Mouse (Mus musculus): ENCODE data around the gene Ift122. TPM values are rescaled to one million over a fixed set of nuclear protein-coding genes. Genes with fewer than 3 reads are reported as not detected.

Ift122 gene
- polyA plus RNA-seq, 1 experiment from 2014 or later = 29.4 TPM

DNA sequence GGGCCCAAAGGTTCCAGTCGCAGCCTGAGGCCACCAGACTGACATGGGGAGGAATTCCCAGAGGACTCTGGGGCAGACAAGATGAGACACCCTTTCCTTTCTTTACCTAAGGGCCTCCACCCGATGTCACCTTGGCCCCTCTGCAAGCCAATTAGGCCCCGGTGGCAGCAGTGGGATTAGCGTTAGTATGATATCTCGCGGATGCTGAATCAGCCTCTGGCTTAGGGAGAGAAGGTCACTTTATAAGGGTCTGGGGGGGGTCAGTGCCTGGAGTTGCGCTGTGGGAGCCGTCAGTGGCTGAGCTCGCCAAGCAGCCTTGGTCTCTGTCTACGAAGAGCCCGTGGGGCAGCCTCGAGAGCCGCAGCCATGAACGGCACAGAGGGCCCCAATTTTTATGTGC is 78.4 kb downstream of the Ift122 start, which contains the start of gene Rho:
Rho (plus strand) TSS at position 110 of the 400 bp plus-strand sequence.
- DNase-seq (ENCODE audit: low spot score) = no peak
- H3K9ac ChIP-seq (ENCODE audit: low read length) = no peak within 1 kb of the TSS
- H3K4me2 ChIP-seq (ENCODE audit: low read depth, severe bottlenecking) = no peak within 1 kb of the TSS
- H3K4me3 ChIP-seq (ENCODE audit: low read depth, low read length) = no peak within 1 kb of the TSS
- no peak within 1 kb of the TSS for H3K27ac ChIP-seq (replicated peaks; ENCODE audit: low read depth, low read length)
- H3K4me1 ChIP-seq (ENCODE audit: control insufficient read depth, insufficient read depth, low read length) = peaks cover 10% of the 10 kb centered on the region; the same call in 1 of the 2 replicates
- no peaks in the 10 kb centered on the region; the same call in 1 of the 2 replicates for H3K36me3 ChIP-seq (ENCODE audit: control insufficient read depth, insufficient read depth, low read length)
- H3K27me3 ChIP-seq (ENCODE audit: control insufficient read depth, insufficient read depth, low read length) = no peaks in the 10 kb centered on the region
- no peak for ATAC-seq (ENCODE audit: insufficient number of reproducible peaks, low FRiP score, low TSS enrichment, low read depth)
- WGBS = 83% methylated on average over 14 of the region's 14 CpGs
- no peaks in the 10 kb centered on the region for H3K9me3 ChIP-seq (ENCODE audit: control insufficient read depth, low read length)

DNA sequence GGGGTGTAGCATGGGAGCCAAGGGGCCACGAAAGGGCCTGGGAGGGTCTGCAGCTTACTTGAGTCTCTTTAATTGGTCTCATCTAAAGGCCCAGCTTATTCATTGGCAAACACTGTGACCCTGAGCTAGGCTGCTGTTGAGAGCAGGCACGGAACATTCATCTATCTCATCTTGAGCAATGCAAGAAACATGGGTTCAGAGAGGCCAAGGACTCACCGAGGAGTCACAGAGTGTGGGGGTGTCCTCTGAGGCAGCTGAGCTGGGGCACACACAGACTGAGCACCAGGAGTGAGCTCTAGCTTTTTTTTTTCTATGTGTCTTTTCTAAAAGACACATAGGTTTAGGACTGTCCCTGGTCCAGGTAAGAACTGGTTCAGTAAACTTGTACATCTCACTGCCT is 79.1 kb downstream of the Ift122 start:
- H3K4me3 ChIP-seq (ENCODE audit: low read depth, low read length) = no peak overlapping the region
- no peak overlapping the region for H3K4me2 ChIP-seq (ENCODE audit: low read depth, severe bottlenecking)
- H3K9me3 ChIP-seq (ENCODE audit: control insufficient read depth, low read length) = no peaks in the 10 kb centered on the region
- no peak for ATAC-seq (ENCODE audit: insufficient number of reproducible peaks, low FRiP score, low TSS enrichment, low read depth)
- H3K9ac ChIP-seq (ENCODE audit: low read length) = no peak overlapping the region
- 91% methylated on average over 3 of the region's 3 CpGs for WGBS
- no peaks in the 10 kb centered on the region; the same call in 1 of the 2 replicates for H3K36me3 ChIP-seq (ENCODE audit: control insufficient read depth, insufficient read depth, low read length)
- no peak for DNase-seq (ENCODE audit: low spot score)
- H3K4me1 ChIP-seq (ENCODE audit: control insufficient read depth, insufficient read depth, low read length) = 0 out of 2 replicates have a peak, but pooled peaks cover 2% of the 10 kb centered on the region
- H3K27ac ChIP-seq (replicated peaks; ENCODE audit: low read depth, low read length) = no peak overlapping the region
- no peaks in the 10 kb centered on the region for H3K27me3 ChIP-seq (ENCODE audit: control insufficient read depth, insufficient read depth, low read length)

DNA sequence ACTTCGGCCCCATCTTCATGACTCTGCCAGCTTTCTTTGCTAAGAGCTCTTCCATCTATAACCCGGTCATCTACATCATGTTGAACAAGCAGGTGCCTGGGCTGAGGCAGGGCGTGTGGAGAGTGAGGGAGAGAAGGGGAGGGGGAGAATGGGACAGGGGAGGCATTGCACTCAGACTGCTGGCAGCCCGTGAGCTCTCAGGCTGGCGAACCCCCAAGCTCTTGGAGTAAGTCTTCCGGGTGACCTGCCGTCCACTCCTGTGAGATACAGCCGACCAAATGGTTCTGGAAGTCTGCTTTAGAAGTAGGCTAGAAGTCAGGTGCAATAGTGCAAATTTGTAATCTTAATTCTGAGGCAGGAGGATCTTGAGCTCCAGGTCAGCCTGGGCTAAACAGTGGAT is 82.3 kb downstream of the Ift122 start:
- Histone ChIP-seq H3K4me3 (ENCODE audit: low read depth, low read length) (no peak overlapping the region), H3K36me3 (ENCODE audit: control insufficient read depth, insufficient read depth, low read length) (no peaks in the 10 kb centered on the region; the same call in 1 of the 2 replicates), H3K27me3 (ENCODE audit: control insufficient read depth, insufficient read depth, low read length) (no peaks in the 10 kb centered on the region), H3K27ac (replicated peaks; ENCODE audit: low read depth, low read length) (no peak overlapping the region), H3K9me3 (ENCODE audit: control insufficient read depth, low read length) (no peaks in the 10 kb centered on the region), H3K9ac (ENCODE audit: low read length) (no peak overlapping the region), H3K4me1 (ENCODE audit: control insufficient read depth, insufficient read depth, low read length) (no peaks in the 10 kb centered on the region), H3K4me2 (ENCODE audit: low read depth, severe bottlenecking) (no peak overlapping the region)
- ATAC-seq (ENCODE audit: insufficient number of reproducible peaks, low FRiP score, low TSS enrichment, low read depth) (no peak), DNase-seq (ENCODE audit: low spot score) (no peak)
- 88% methylated on average over 8 of the region's 8 CpGs for WGBS

DNA sequence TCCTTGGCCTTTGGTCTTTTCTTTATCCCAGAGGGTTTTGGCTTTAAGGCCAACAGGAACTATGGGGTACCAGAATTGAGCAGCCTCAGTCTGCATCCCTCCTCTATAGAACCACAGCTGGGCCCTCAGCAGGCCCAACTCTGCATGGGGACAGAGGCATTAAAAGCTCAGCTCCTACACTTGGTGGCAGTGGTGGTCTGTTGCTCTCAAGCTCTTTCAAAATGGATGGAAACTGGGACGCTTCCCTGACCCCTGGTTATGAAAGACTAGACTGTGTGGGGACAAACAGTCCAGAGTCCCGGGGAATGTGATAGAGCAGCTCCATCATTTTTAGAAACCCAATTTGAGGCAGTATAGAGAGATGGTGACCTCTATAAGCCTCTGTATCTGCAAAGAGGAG is 84.7 kb downstream of the Ift122 start:
- ATAC-seq (ENCODE audit: insufficient number of reproducible peaks, low FRiP score, low TSS enrichment, low read depth) (no peak), DNase-seq (ENCODE audit: low spot score) (no peak)
- Histone ChIP-seq H3K27ac (replicated peaks; ENCODE audit: low read depth, low read length) (no peak overlapping the region), H3K9me3 (ENCODE audit: control insufficient read depth, low read length) (no peaks in the 10 kb centered on the region), H3K36me3 (ENCODE audit: control insufficient read depth, insufficient read depth, low read length) (no peaks in the 10 kb centered on the region), H3K27me3 (ENCODE audit: control insufficient read depth, insufficient read depth, low read length) (no peaks in the 10 kb centered on the region), H3K4me3 (ENCODE audit: low read depth, low read length) (no peak overlapping the region), H3K4me1 (ENCODE audit: control insufficient read depth, insufficient read depth, low read length) (no peaks in the 10 kb centered on the region), H3K4me2 (ENCODE audit: low read depth, severe bottlenecking) (no peak overlapping the region), H3K9ac (ENCODE audit: low read length) (no peak overlapping the region)
- 91% methylated on average over 2 of the region's 2 CpGs for WGBS

DNA sequence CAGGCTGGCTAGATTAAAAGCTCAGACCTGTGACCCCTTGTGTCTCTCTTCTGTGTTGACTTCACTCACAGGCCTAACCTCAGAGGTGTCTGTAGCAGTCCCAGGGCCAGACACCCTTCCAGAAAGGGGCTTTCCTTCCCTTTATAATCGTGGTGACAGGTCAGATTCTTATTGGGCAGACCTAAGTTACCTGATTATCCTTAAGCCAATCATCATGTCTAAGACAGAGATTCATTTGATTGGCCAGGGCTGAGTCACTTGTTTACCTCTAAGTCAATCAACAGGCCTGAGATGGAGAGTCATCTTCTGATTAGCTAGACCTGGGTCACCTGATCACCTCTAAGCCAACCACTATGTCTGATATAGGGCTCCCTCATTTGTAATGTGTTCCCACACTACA is 85.5 kb downstream of the Ift122 start:
- Histone ChIP-seq H3K4me2 (ENCODE audit: low read depth, severe bottlenecking) (no peak overlapping the region), H3K4me3 (ENCODE audit: low read depth, low read length) (no peak overlapping the region), H3K36me3 (ENCODE audit: control insufficient read depth, insufficient read depth, low read length) (no peaks in the 10 kb centered on the region), H3K9ac (ENCODE audit: low read length) (no peak overlapping the region), H3K27ac (replicated peaks; ENCODE audit: low read depth, low read length) (no peak overlapping the region), H3K4me1 (ENCODE audit: control insufficient read depth, insufficient read depth, low read length) (no peaks in the 10 kb centered on the region), H3K27me3 (ENCODE audit: control insufficient read depth, insufficient read depth, low read length) (no peaks in the 10 kb centered on the region), H3K9me3 (ENCODE audit: control insufficient read depth, low read length) (no peaks in the 10 kb centered on the region)
- DNase-seq (ENCODE audit: low spot score) (no peak), ATAC-seq (ENCODE audit: insufficient number of reproducible peaks, low FRiP score, low TSS enrichment, low read depth) (no peak)
- WGBS = 65% methylated on average over 1 of the region's 1 CpGs

DNA sequence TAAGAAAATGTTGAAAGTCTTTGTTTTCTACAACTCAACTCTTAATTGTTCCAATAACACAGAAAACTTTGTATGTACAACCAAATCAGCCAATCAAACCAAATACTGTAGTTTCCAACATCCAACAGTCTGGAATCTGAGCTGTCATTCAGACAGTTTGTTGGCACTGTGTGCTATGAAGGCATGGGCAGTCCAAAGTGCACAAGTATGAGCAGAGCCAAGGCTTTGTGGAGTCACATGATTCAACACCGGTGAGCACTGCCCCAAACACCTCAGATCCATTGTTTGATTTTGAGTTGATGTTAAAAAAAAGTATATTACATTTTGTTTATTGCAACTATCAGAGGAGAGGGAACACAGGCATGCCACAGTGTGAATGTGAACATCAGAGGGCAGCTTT is 87.3 kb downstream of the Ift122 start:
- no peak overlapping the region for H3K9ac ChIP-seq (ENCODE audit: low read length)
- H3K4me3 ChIP-seq (ENCODE audit: low read depth, low read length) = no peak overlapping the region
- no peak for ATAC-seq (ENCODE audit: insufficient number of reproducible peaks, low FRiP score, low TSS enrichment, low read depth)
- no peaks in the 10 kb centered on the region for H3K4me1 ChIP-seq (ENCODE audit: control insufficient read depth, insufficient read depth, low read length)
- no peaks in the 10 kb centered on the region for H3K27me3 ChIP-seq (ENCODE audit: control insufficient read depth, insufficient read depth, low read length)
- no peaks in the 10 kb centered on the region for H3K9me3 ChIP-seq (ENCODE audit: control insufficient read depth, low read length)
- no peak overlapping the region for H3K27ac ChIP-seq (replicated peaks; ENCODE audit: low read depth, low read length)
- H3K36me3 ChIP-seq (ENCODE audit: control insufficient read depth, insufficient read depth, low read length) = no peaks in the 10 kb centered on the region
- H3K4me2 ChIP-seq (ENCODE audit: low read depth, severe bottlenecking) = no peak overlapping the region
- DNase-seq (ENCODE audit: low spot score) = no peak
- 88% methylated on average over 1 of the region's 1 CpGs for WGBS

DNA sequence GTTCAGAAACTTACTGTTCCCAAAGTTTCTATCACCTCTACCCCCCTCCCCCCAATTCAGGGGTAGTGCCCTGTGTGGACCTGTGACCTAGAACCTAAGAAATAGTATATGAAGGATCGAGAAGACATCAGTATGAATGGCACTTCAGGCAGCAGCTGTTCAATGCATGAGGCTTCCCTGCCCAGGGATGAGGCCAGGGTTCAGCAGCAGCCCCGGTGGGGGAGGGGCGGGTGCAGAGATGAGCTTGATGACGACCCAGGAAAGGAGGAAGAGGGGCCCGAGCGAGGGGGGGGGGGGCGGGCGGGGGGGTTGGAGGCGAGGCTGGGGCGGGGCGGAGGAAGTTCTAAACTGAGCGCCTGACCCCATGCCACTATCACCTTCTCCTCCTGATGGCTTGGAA is 87.9 kb downstream of the Ift122 start:
- Histone ChIP-seq H3K36me3 (ENCODE audit: control insufficient read depth, insufficient read depth, low read length) (no peaks in the 10 kb centered on the region), H3K27ac (replicated peaks; ENCODE audit: low read depth, low read length) (no peak overlapping the region), H3K9me3 (ENCODE audit: control insufficient read depth, low read length) (no peaks in the 10 kb centered on the region), H3K4me1 (ENCODE audit: control insufficient read depth, insufficient read depth, low read length) (no peaks in the 10 kb centered on the region), H3K4me2 (ENCODE audit: low read depth, severe bottlenecking) (no peak overlapping the region), H3K27me3 (ENCODE audit: control insufficient read depth, insufficient read depth, low read length) (no peaks in the 10 kb centered on the region), H3K9ac (ENCODE audit: low read length) (no peak overlapping the region), H3K4me3 (ENCODE audit: low read depth, low read length) (no peak overlapping the region)
- 8% methylated on average over 11 of the region's 12 CpGs for WGBS
- DNase-seq (ENCODE audit: low spot score) (no peak), ATAC-seq (ENCODE audit: insufficient number of reproducible peaks, low FRiP score, low TSS enrichment, low read depth) (no peak)

DNA sequence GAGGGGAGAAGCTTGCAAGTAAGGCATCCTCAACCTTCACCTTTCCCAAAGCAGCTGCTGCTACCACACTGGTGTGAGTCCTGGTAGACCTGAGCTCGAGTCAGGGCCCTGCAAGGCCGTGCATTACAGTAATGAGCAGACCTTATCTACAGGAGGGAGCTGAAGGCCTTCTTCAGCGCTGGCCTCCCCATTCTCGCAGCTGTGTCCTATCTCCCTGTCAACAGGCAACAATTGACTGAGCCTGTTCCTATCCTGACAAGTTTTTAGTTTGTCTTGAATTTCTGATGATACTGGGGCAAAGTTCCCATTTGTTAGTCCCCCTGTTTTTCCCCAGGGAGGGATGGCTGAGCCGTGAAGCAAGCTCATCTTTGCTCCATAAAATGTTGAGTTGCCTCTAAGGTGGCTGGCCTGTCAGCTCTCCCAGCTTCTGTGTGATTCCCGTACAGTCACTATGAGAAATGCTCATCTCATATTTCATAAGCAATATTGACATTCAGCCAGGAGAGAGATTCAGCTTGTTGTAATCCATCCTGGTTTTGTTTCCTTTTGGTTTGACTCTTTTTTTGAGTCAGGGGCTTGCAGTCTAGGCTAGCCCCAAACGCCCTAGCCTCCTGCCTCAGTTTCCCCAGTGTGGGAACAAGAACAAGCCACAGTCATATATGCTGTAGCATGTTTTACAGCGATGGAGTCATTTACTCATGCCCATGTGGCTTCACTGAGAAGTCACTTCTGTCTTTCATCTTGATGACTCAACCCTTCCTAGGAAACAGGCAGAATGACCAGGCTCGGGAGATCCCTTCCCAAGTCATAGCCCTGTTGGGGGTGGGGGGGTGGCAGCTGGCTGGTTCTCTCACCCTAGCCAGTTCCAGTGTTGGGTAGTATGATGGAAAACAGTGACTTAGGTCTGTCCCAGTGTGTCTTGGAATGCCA is 90.5 kb downstream of the Ift122 start:
- Histone ChIP-seq H3K27ac (replicated peaks; ENCODE audit: low read depth, low read length) (no peak overlapping the region), H3K36me3 (ENCODE audit: control insufficient read depth, insufficient read depth, low read length) (no peaks in the 10 kb centered on the region), H3K9me3 (ENCODE audit: control insufficient read depth, low read length) (no peaks in the 10 kb centered on the region), H3K27me3 (ENCODE audit: control insufficient read depth, insufficient read depth, low read length) (no peaks in the 10 kb centered on the region), H3K9ac (ENCODE audit: low read length) (no peak overlapping the region), H3K4me2 (ENCODE audit: low read depth, severe bottlenecking) (no peak overlapping the region), H3K4me3 (ENCODE audit: low read depth, low read length) (no peak overlapping the region), H3K4me1 (ENCODE audit: control insufficient read depth, insufficient read depth, low read length) (no peaks in the 10 kb centered on the region)
- ATAC-seq (ENCODE audit: insufficient number of reproducible peaks, low FRiP score, low TSS enrichment, low read depth) (no peak), DNase-seq (ENCODE audit: low spot score) (no peak)
- 76% methylated on average over 9 of the region's 9 CpGs for WGBS

Measured in limb, embryonic 11.5 days (tissue).